Mouse (Mus musculus) megakaryocyte progenitor cell, adult 5-6 weeks (primary cell): ENCODE data around the gene Zan. TPM values are rescaled to one million over a fixed set of nuclear protein-coding genes. Genes with fewer than 3 reads are reported as not detected.

Source experiments
- ATAC-seq: replicated peaks from 2 replicates; pipeline ENCODE4 v1.8.0; 2016; ENCODE audit warnings: mild to moderate bottlenecking, moderate TSS enrichment, inconsistent platforms; ENCODE audit not compliant: poor library complexity
- total RNA-seq, 2 experiments: library from RNA; stranded (forward) in 1 of 2; stranded (reverse) in 1 of 2; fragments of 157-497, 149-512 nt in 1 of 2; fragments of 200-1000 nt in 1 of 2; gene quantifications; 2 replicates each; pipeline versions ENCODE4 v1.2.3 to v1.2.4; 2015 to 2017

Gene Zan
- total RNA-seq (2015) = 0.10 and 0.47 TPM in 2 replicates
- under 0.01 and 0.14 TPM in 2 replicates for total RNA-seq (2017)

DNA sequence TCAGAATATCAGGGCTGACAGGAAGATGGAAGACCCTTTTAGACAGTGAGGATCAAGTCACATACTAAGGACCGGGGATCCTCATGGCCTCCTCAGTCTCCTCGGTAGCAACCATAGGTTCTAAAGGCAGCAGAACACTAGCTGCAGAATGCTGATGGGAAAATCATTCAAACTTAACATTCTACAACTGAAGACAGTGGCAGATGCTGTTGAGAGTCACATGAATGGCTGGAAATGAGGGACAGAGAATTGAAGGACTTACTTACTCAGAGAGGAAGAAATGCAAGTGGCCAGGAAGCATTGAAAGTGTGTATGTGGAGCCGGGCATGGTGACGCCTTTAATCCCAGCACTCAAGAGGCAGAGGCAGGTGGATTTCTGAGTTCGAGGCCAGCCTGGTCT is at the start of gene Zan:
Zan (minus strand) TSS at position 101 of the 400 bp plus-strand sequence.
- no peak for ATAC-seq

GRCm38 (mm10) chr5:137526192-137526936 is 49.5 kb upstream of the Zan start:
- peak; percentile 56 for ATAC-seq

DNA sequence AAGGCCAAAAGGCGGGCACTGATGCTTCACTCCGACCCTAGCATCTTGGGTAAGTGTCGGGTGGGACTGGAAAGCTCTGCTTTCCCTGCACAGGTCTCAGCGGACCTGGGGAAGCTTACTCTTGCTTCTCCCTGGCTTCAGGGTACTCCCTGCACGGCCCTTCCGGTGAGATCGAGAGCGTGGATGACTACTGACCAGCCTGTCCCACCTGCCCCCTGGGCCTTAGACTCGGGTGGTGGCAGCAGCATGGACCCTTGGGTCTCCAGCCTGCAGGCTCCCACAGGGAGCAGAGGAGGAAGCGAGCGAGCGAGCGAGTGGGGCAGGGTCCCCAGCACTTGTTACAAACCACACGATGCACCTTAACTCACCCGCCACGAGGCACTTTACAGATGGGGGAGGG is 48.6 kb upstream of the Zan start:
- no peak for ATAC-seq

- ATAC-seq = no peak
These were observed 47.8 kb upstream of the Zan start for GRCm38 (mm10) chr5:137524671-137525070.

- ATAC-seq = no peak
These were observed 47.3 kb upstream of the Zan start for GRCm38 (mm10) chr5:137524251-137524515.

GRCm38 (mm10) chr5:137523396-137524250 is 46.8 kb upstream of the Zan start:
- ATAC-seq = no peak

- ATAC-seq = no peak
These were observed 45.8 kb upstream of the Zan start for GRCm38 (mm10) chr5:137522711-137523110.

DNA sequence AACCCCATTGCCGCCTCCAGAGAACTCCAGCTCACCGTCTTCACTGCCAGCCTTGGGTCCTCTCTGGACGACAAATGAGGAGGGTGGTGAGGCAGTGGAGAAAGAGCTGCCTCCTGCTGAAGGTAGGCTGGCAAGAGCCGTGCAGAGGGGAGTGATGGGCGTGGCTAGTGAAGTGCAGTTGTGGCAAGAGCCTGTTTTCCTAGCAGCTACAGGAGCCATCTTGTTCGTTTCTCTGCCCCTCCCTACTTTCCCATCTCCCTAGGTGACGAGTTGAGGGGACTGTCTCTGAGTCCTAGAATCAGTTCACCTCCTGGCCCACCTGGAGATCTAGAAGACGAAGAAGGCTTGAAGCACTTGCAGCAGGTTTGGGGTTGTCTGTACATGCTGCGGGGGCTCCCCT is 45.0 kb upstream of the Zan start:
- no peak for ATAC-seq

GRCm38 (mm10) chr5:137519691-137520550 is 43.1 kb upstream of the Zan start:
- no peak for ATAC-seq

- ATAC-seq = peak; percentile 76
These were observed 41.6 kb upstream of the Zan start, which contains the start of gene Gigyf1 for GRCm38 (mm10) chr5:137518436-137518835. Gigyf1 (plus strand) TSS chr5:137518548.

GRCm38 (mm10) chr5:137514811-137515210 is 37.9 kb upstream of the Zan start:
- no peak for ATAC-seq

GRCm38 (mm10) chr5:137513951-137514721 is 37.3 kb upstream of the Zan start:
- ATAC-seq = no peak

- peak; percentile 39; the same call in 1 of the 2 replicates for ATAC-seq
These were observed 36.3 kb upstream of the Zan start for GRCm38 (mm10) chr5:137512847-137513794.

- no peak for ATAC-seq
These were observed 34.8 kb upstream of the Zan start for GRCm38 (mm10) chr5:137511706-137512105.

GRCm38 (mm10) chr5:137510573-137511390 is 33.9 kb upstream of the Zan start:
- peak; percentile 29 for ATAC-seq

GRCm38 (mm10) chr5:137510014-137510501 is 33.2 kb upstream of the Zan start:
- ATAC-seq = peak; percentile 65

GRCm38 (mm10) chr5:137504041-137504440 is 27.2 kb upstream of the Zan start:
- ATAC-seq = no peak

- peak; percentile 78 for ATAC-seq
These were observed 25.8 kb upstream of the Zan start for GRCm38 (mm10) chr5:137502667-137503110.
